Mouse (Mus musculus): Measurements from ENCODE around the gene F2.

DNA sequence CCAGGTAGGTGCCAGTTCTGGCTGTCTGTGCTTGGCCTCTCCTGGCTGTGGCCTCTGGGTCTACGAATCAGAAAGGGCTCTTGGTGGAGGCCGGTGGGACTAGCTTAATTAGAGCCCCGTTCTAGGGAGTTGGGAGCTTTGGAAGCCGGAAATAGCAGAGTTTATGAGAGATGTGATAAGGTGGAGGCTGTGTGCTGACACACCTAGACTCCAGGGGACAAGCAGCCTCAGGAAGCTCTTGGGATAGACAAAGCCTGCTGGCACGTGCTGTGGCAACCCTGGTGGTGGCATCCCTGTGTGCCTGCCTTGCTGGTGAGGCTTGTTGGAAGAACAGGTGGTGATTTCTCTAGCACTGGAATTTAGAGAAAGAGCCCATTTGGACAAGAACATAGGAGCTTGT, 19.2 kb upstream of the F2 start:
- TF ChIP-seq CTCF (IDR thresholded peaks at IDR 0.05; ENCODE audit: extremely low read depth, insufficient read depth, low read length) (no peak), POLR2A (IDR thresholded peaks at IDR 0.05; ENCODE audit: extremely low read depth, insufficient read depth, low read length) (no peak)

Measured in cortical plate, adult 2 months (tissue).